15 mouse cellular contexts compared by ENCODE assay signal in the genomic region with DNA sequence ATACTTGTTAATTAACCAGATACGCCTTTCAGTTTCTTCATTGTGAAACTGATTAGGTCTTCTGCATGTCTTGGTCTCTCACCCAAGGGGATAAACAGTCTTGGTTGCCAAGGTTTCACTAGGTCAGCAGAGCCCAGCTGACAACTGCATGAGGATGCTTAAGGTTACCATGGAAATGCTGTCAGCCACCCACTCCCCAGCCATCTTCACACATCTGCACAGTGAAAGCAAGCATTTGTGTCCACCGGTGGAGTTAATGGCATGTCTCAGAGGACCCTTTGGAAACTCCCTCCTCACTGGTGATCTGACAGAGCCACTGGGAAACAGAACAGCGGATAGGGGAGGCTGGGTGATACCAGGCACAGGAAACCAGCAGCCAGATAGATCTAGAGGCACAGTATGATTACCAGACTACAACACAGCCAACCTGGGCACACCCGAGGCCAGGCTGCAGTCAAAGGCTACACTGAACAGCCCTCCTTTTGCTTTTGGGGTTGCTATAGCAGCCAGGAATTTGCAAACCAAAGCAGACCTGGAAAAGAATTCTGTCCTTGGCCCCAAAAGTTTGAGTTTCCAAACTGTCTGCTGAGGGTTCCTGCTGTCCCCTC. TPM values are rescaled to one million over a fixed set of nuclear protein-coding genes. Genes with fewer than 3 reads are reported as not detected.
A peak's percentile ranks its signal among the peaks of the same experiment; 100 is the strongest.
DNase-seq lines count a peak whose midpoint lies in the region; ATAC-seq lines count a peak whose summit lies in the region.
"Had no signal": no experiment of that assay in that cellular context is flagged by ENCODE, and none has a peak within 500 bp of the region (broad histone marks: within the 10 kb centered on the region; RNA-seq: fewer than 3 reads in every experiment).

No protein-coding gene starts in this region.

- H3K4me1 ChIP-seq in forebrain, embryonic 15.5 days = peaks cover 7% of the 10 kb centered on the region; the same call in 1 of the 2 replicates
- peaks cover 9% of the 10 kb centered on the region for H3K4me1 ChIP-seq in midbrain, embryonic 11.5 days (ENCODE audit: control insufficient read depth, insufficient read depth, low read length)

- no peak overlapping the region for H3K9ac ChIP-seq in forebrain, embryonic 15.5 days (replicated peaks)
- no peak overlapping the region for H3K9ac ChIP-seq in midbrain, embryonic 11.5 days (ENCODE audit: low read length)
- H3K9ac ChIP-seq: kidney, embryonic 15.5 days had no signal

- no peak overlapping the region for H3K4me2 ChIP-seq in forebrain, embryonic 15.5 days (replicated peaks)
- no peak overlapping the region for H3K4me2 ChIP-seq in midbrain, embryonic 11.5 days
- H3K4me2 ChIP-seq: kidney, embryonic 15.5 days had no signal

- intact Hi-C loops in heart, postnatal 14 days (cut with DNase I) = no loop called here

- H3K9me3 ChIP-seq in forebrain, embryonic 15.5 days = no peaks in the 10 kb centered on the region
- no peaks in the 10 kb centered on the region for H3K9me3 ChIP-seq in midbrain, embryonic 11.5 days (ENCODE audit: control insufficient read depth, low read length)
- H3K9me3 ChIP-seq: kidney, embryonic 15.5 days had no signal

- WGBS in forebrain, embryonic 15.5 days = 31% methylated on average over 4 of the region's 4 CpGs
- WGBS in midbrain, embryonic 11.5 days = 20% methylated on average over 4 of the region's 4 CpGs

- H3K27me3 ChIP-seq in forebrain, embryonic 15.5 days = no peaks in the 10 kb centered on the region
- no peaks in the 10 kb centered on the region for H3K27me3 ChIP-seq in midbrain, embryonic 11.5 days (ENCODE audit: control insufficient read depth, insufficient read depth, low read length)
- H3K27me3 ChIP-seq: kidney, embryonic 15.5 days had no signal

- peak; percentile 25 for DNase-seq in ES-CJ7 (ENCODE audit: low read depth, low spot score)
- DNase-seq in R1 (ENCODE audit: low read depth, low spot score) = peak; percentile 44
- no peak for DNase-seq in midbrain, embryonic 11.5 days (ENCODE audit: low spot score, missing footprints)
- DNase-seq in heart, postnatal 14 days = no peak
- DNase-seq in urinary bladder, postnatal 10 days (ENCODE audit: low spot score) = no peak
- DNase-seq: cerebellum, postnatal 14 days; spleen, adult 18-20 months had no signal

- no peak overlapping the region for H3K27ac ChIP-seq in forebrain, embryonic 15.5 days (replicated peaks)
- H3K27ac ChIP-seq in midbrain, embryonic 11.5 days (ENCODE audit: low read depth, low read length) = 0 out of 2 replicates have a peak overlapping the region, but pooled peaks have one; percentile 2
- H3K27ac ChIP-seq: kidney, embryonic 15.5 days had no signal

- no peak overlapping the region for H3K4me3 ChIP-seq in forebrain, embryonic 15.5 days
- H3K4me3 ChIP-seq in midbrain, embryonic 11.5 days (ENCODE audit: low read depth, low read length) = no peak overlapping the region
- H3K4me3 ChIP-seq: kidney, embryonic 15.5 days had no signal

- ATAC-seq in forebrain, embryonic 15.5 days (replicated peaks) = 0 out of 2 replicates have a peak, but pooled peaks have one; percentile 35
- peak; percentile 87 for ATAC-seq in midbrain, embryonic 11.5 days (ENCODE audit: low FRiP score)
- ATAC-seq in CD4-positive, CD25-positive, alpha-beta regulatory T cell, adult 4 months = no peak

- no peaks in the 10 kb centered on the region for H3K36me3 ChIP-seq in forebrain, embryonic 15.5 days
- H3K36me3 ChIP-seq in midbrain, embryonic 11.5 days (ENCODE audit: control insufficient read depth, insufficient read depth, low read length) = no peaks in the 10 kb centered on the region
- H3K36me3 ChIP-seq: kidney, embryonic 15.5 days had no signal

RNA-seq across cellular contexts. Expression of a gene that starts 1.0 kb away (rescaled TPM):
- polyA plus RNA-seq in forebrain, embryonic 15.5 days (2015; fragmentation: Nextera tagmentation; extraction: Ambion mirVana) = not detected in 2 replicates
- polyA plus RNA-seq in midbrain, embryonic 11.5 days (2014; fragmentation: Nextera tagmentation; extraction: Ambion mirVana) = not detected in 2 replicates
- total RNA-seq in heart, postnatal 14 days (2021) = not detected
- not detected for polyA plus RNA-seq in CD4-positive, CD25-positive, alpha-beta regulatory T cell, adult 4 months (2017; shearing (Covaris generic))
- total RNA-seq: adrenal gland, postnatal 4 days; heart, postnatal 10 days; left cerebral cortex, postnatal 14 days had no signal
- polyA plus RNA-seq: kidney, embryonic 15.5 days; lung, embryonic 16.5 days; neural tube, embryonic 11.5 days had no signal

RNA-seq across cellular contexts. Expression of a gene that starts 14.3 kb away (rescaled TPM):
- 53.9 and 56.3 TPM in 2 replicates for polyA plus RNA-seq in forebrain, embryonic 15.5 days (2015; fragmentation: Nextera tagmentation; extraction: Ambion mirVana)
- 26.2 and 29.7 TPM in 2 replicates for polyA plus RNA-seq in midbrain, embryonic 11.5 days (2014; fragmentation: Nextera tagmentation; extraction: Ambion mirVana)
- 1 to 10 TPM; 4.2 to 6.0 TPM for total RNA-seq in heart, postnatal 14 days (2021)
- polyA plus RNA-seq in CD4-positive, CD25-positive, alpha-beta regulatory T cell, adult 4 months (2017; shearing (Covaris generic)) = under 1 TPM in 1 of 2 experiments, not detected in 1; 0.42 TPM

Comparison
In these comparisons a context has a peak if more than half of its experiments do, and no peak if none do; other contexts are left out.
1. DNase-seq: peak in ES-CJ7 (single experiment) and R1 (single experiment); none in midbrain, embryonic 11.5 days (single experiment), heart, postnatal 14 days (0 of 2) and urinary bladder, postnatal 10 days (single experiment).
2. RNA of a gene that starts 14.3 kb away (polyA plus RNA-seq): 53.9 to 56.3 TPM in forebrain, embryonic 15.5 days and 26.2 to 29.7 TPM in midbrain, embryonic 11.5 days; 0.42 TPM in CD4-positive, CD25-positive, alpha-beta regulatory T cell, adult 4 months; every median in the first group is over 10 times any median in the second.